Mouse (Mus musculus): ENCODE data around the gene Tirap.

DNA sequence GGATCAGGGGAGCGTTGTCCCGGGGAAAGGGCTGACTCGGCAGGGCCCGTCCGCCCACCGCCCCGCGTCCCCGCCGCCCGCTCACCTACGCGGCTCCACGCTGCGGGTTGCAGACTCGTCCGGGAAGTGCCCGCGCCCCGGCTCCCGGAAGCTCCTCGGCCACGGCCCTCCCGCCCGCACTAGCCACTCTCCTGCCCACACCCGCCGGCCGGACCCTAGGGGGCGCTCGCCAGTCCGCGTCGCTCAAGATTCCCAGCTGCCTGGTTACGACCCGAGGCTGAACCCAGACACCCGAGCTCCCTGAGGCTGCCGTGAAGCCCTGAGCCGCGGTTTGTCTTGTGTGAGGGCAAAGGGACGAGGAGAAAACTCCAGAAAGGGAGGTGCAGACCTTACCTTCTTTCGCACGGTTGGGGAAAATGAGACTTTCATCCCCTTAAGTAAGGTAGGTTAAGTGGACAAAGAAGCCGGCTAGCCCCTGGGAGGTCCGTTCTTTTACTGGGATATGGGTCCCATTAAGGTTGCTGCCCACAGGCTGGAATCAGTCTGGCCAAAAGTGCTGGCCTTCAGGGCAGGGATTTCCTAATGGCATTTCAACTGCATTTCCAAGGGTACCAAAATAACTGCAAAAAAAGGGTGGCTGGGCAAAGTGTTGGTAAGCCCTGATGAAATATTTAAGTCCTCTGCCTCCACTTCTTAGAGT, at the start of gene Tirap, which contains the start of gene Srpr:
- peak; percentile 89 for TF ChIP-seq CTCF (IDR thresholded peaks at IDR 0.05; ENCODE audit: borderline replicate concordance, control insufficient read depth, extremely low read depth, insufficient read depth, low read length, poor library complexity)
- no peak for TF ChIP-seq POLR2A (IDR thresholded peaks at IDR 0.05; ENCODE audit: control insufficient read depth, extremely low read depth, insufficient read depth, low read length, poor library complexity)

All from thymus, adult 2 months (tissue).